Mouse (Mus musculus): ENCODE measurements around the gene Ret.

GRCm38 (mm10) chr6:118247161-118247560 is 49.6 kb upstream of the Ret start:
- TF ChIP-seq POLR2A (IDR thresholded peaks at IDR 0.05; ENCODE audit: control insufficient read depth, extremely low read depth, insufficient read depth, low read length, poor library complexity) (no peak), CTCF (IDR thresholded peaks at IDR 0.05; ENCODE audit: borderline replicate concordance, control insufficient read depth, extremely low read depth, insufficient read depth, low read length, poor library complexity) (no peak)
